Mouse (Mus musculus): ENCODE data around the gene Adgrl2. TPM values are rescaled to one million over a fixed set of nuclear protein-coding genes. Genes with fewer than 3 reads are reported as not detected.

Adgrl2 gene
- polyA plus RNA-seq, 1 experiment from 2014 or later, result 116 TPM

- Histone ChIP-seq H3K4me1 (replicated peaks) (peaks cover 56% of the 10 kb centered on the region), H3K9me3 (no peaks in the 10 kb centered on the region), H3K9ac (no peak overlapping the region), H3K27ac (no peak overlapping the region), H3K4me3 (no peak overlapping the region), H3K27me3 (no peaks in the 10 kb centered on the region), H3K4me2 (peak overlapping the region; percentile 27), H3K36me3 (no peaks in the 10 kb centered on the region)
- ATAC-seq (ENCODE audit: low FRiP score), result no peak
- WGBS, result 21% methylated on average over 8 of the region's 8 CpGs
Observed at GRCm38 (mm10) chr3:148945534-148945933, 44.8 kb downstream of the Adgrl2 start.

GRCm38 (mm10) chr3:148939457-148939856 lies 50.9 kb downstream of the Adgrl2 start:
- Histone ChIP-seq H3K27me3 (no peaks in the 10 kb centered on the region), H3K9me3 (no peaks in the 10 kb centered on the region), H3K4me1 (replicated peaks) (peaks cover 32% of the 10 kb centered on the region), H3K9ac (no peak overlapping the region), H3K36me3 (no peaks in the 10 kb centered on the region), H3K4me2 (no peak overlapping the region), H3K4me3 (no peak overlapping the region), H3K27ac (no peak overlapping the region)
- 43% methylated on average over 7 of the region's 7 CpGs for WGBS
- ATAC-seq (ENCODE audit: low FRiP score), result no peak

- Histone ChIP-seq H3K27me3 (no peaks in the 10 kb centered on the region), H3K4me1 (replicated peaks) (peaks cover 23% of the 10 kb centered on the region), H3K4me2 (no peak overlapping the region), H3K27ac (no peak overlapping the region), H3K4me3 (no peak overlapping the region), H3K9me3 (no peaks in the 10 kb centered on the region), H3K36me3 (no peaks in the 10 kb centered on the region), H3K9ac (no peak overlapping the region)
- ATAC-seq (ENCODE audit: low FRiP score), result no peak
- WGBS, result 85% methylated on average over 9 of the region's 9 CpGs
Observed at GRCm38 (mm10) chr3:148935056-148935455, 55.3 kb downstream of the Adgrl2 start.

GRCm38 (mm10) chr3:148934279-148934678 lies 56.1 kb downstream of the Adgrl2 start:
- no peak for ATAC-seq (ENCODE audit: low FRiP score)
- Histone ChIP-seq H3K36me3 (no peaks in the 10 kb centered on the region), H3K4me1 (replicated peaks) (peaks cover 20% of the 10 kb centered on the region), H3K4me3 (no peak overlapping the region), H3K9ac (no peak overlapping the region), H3K27me3 (no peaks in the 10 kb centered on the region), H3K4me2 (no peak overlapping the region), H3K9me3 (no peaks in the 10 kb centered on the region), H3K27ac (no peak overlapping the region)
- 91% methylated on average over 5 of the region's 5 CpGs for WGBS

GRCm38 (mm10) chr3:148933160-148933559 lies 57.2 kb downstream of the Adgrl2 start:
- no peaks in the 10 kb centered on the region for H3K9me3 ChIP-seq

GRCm38 (mm10) chr3:148930913-148931312 lies 59.4 kb downstream of the Adgrl2 start:
- WGBS, result 76% methylated on average over 6 of the region's 6 CpGs
- H3K9me3 ChIP-seq, result no peaks in the 10 kb centered on the region
- no peaks in the 10 kb centered on the region for H3K36me3 ChIP-seq
- no peak overlapping the region for H3K4me2 ChIP-seq
- no peak for ATAC-seq (ENCODE audit: low FRiP score)
- H3K27ac ChIP-seq, result 0 out of 2 replicates have a peak overlapping the region, but pooled peaks have one; percentile 36
- no peaks in the 10 kb centered on the region for H3K27me3 ChIP-seq
- H3K4me3 ChIP-seq, result no peak overlapping the region
- peaks cover 19% of the 10 kb centered on the region for H3K4me1 ChIP-seq (replicated peaks)
- H3K9ac ChIP-seq, result no peak overlapping the region

More at GRCm38 (mm10) chr3:148933160-148933559, 57.2 kb downstream of the Adgrl2 start:
- Histone ChIP-seq H3K9ac (no peak overlapping the region), H3K4me3 (no peak overlapping the region), H3K4me1 (replicated peaks) (peaks cover 19% of the 10 kb centered on the region), H3K36me3 (no peaks in the 10 kb centered on the region), H3K27ac (no peak overlapping the region), H3K27me3 (no peaks in the 10 kb centered on the region), H3K4me2 (no peak overlapping the region)
- WGBS, result 92% methylated on average over 6 of the region's 6 CpGs
- ATAC-seq (ENCODE audit: low FRiP score), result no peak

GRCm38 (mm10) chr3:148926330-148926729 lies 64.0 kb downstream of the Adgrl2 start:
- no peaks in the 10 kb centered on the region for H3K27me3 ChIP-seq
- no peak overlapping the region for H3K9ac ChIP-seq
- H3K9me3 ChIP-seq, result 0 out of 2 replicates have a peak, but pooled peaks cover 2% of the 10 kb centered on the region
- H3K36me3 ChIP-seq, result no peaks in the 10 kb centered on the region
- H3K27ac ChIP-seq, result no peak overlapping the region
- peaks cover 24% of the 10 kb centered on the region for H3K4me1 ChIP-seq (replicated peaks)
- no peak overlapping the region for H3K4me2 ChIP-seq
- WGBS, result 69% methylated on average over 3 of the region's 3 CpGs
- ATAC-seq (ENCODE audit: low FRiP score), result no peak
- no peak overlapping the region for H3K4me3 ChIP-seq

GRCm38 (mm10) chr3:148922618-148923095 lies 67.7 kb downstream of the Adgrl2 start:
- H3K4me1 ChIP-seq (replicated peaks), result peaks cover 22% of the 10 kb centered on the region
- H3K27me3 ChIP-seq, result no peaks in the 10 kb centered on the region
- H3K4me2 ChIP-seq, result peak overlapping the region; percentile 33
- ATAC-seq (ENCODE audit: low FRiP score), result 0 out of 2 replicates have a peak, but pooled peaks have one; percentile 57
- H3K9ac ChIP-seq, result no peak overlapping the region
- no peak overlapping the region for H3K27ac ChIP-seq
- H3K4me3 ChIP-seq, result peak overlapping the region; percentile 7; the same call in 1 of the 2 replicates
- 59% methylated on average over 14 of the region's 14 CpGs for WGBS
- H3K9me3 ChIP-seq, result 0 out of 2 replicates have a peak, but pooled peaks cover 2% of the 10 kb centered on the region
- H3K36me3 ChIP-seq, result no peaks in the 10 kb centered on the region

GRCm38 (mm10) chr3:148921966-148922587 lies 68.3 kb downstream of the Adgrl2 start:
- WGBS, result 54% methylated on average over 13 of the region's 13 CpGs
- H3K27ac ChIP-seq, result no peak overlapping the region
- no peaks in the 10 kb centered on the region for H3K36me3 ChIP-seq
- peaks cover 22% of the 10 kb centered on the region for H3K4me1 ChIP-seq (replicated peaks)
- H3K9me3 ChIP-seq, result 0 out of 2 replicates have a peak, but pooled peaks cover 2% of the 10 kb centered on the region
- no peak overlapping the region for H3K9ac ChIP-seq
- H3K4me3 ChIP-seq, result no peak overlapping the region
- H3K4me2 ChIP-seq, result peak overlapping the region; percentile 33
- H3K27me3 ChIP-seq, result no peaks in the 10 kb centered on the region
- ATAC-seq (ENCODE audit: low FRiP score), result no peak

- 56% methylated on average over 6 of the region's 6 CpGs for WGBS
Observed at GRCm38 (mm10) chr3:148920881-148921280, 69.5 kb downstream of the Adgrl2 start.

GRCm38 (mm10) chr3:148918425-148918824 lies 71.9 kb downstream of the Adgrl2 start:
- peaks cover 41% of the 10 kb centered on the region for H3K4me1 ChIP-seq (replicated peaks)
- no peak overlapping the region for H3K9ac ChIP-seq
- H3K27me3 ChIP-seq, result no peaks in the 10 kb centered on the region
- H3K36me3 ChIP-seq, result no peaks in the 10 kb centered on the region
- H3K4me3 ChIP-seq, result no peak overlapping the region
- H3K4me2 ChIP-seq, result no peak overlapping the region
- H3K9me3 ChIP-seq, result no peaks in the 10 kb centered on the region
- WGBS, result 90% methylated on average over 5 of the region's 5 CpGs
- ATAC-seq (ENCODE audit: low FRiP score), result no peak
- H3K27ac ChIP-seq, result no peak overlapping the region

More at GRCm38 (mm10) chr3:148920881-148921280, 69.5 kb downstream of the Adgrl2 start:
- no peak for ATAC-seq (ENCODE audit: low FRiP score)
- Histone ChIP-seq H3K27me3 (no peaks in the 10 kb centered on the region), H3K36me3 (no peaks in the 10 kb centered on the region), H3K9me3 (0 out of 2 replicates have a peak, but pooled peaks cover 2% of the 10 kb centered on the region), H3K4me1 (replicated peaks) (peaks cover 30% of the 10 kb centered on the region), H3K9ac (no peak overlapping the region), H3K4me2 (no peak overlapping the region), H3K27ac (no peak overlapping the region), H3K4me3 (no peak overlapping the region)

- Histone ChIP-seq H3K4me3 (no peak overlapping the region), H3K4me2 (no peak overlapping the region), H3K4me1 (replicated peaks) (peaks cover 44% of the 10 kb centered on the region), H3K27me3 (no peaks in the 10 kb centered on the region), H3K27ac (no peak overlapping the region), H3K9ac (no peak overlapping the region), H3K36me3 (no peaks in the 10 kb centered on the region), H3K9me3 (no peaks in the 10 kb centered on the region)
- WGBS, result 74% methylated on average over 7 of the region's 7 CpGs
- ATAC-seq (ENCODE audit: low FRiP score), result no peak
Observed at GRCm38 (mm10) chr3:148917837-148918236, 72.5 kb downstream of the Adgrl2 start.

GRCm38 (mm10) chr3:148916226-148916625 lies 74.1 kb downstream of the Adgrl2 start:
- Histone ChIP-seq H3K9ac (no peak overlapping the region), H3K36me3 (no peaks in the 10 kb centered on the region), H3K27me3 (no peaks in the 10 kb centered on the region), H3K4me3 (no peak overlapping the region), H3K27ac (no peak overlapping the region), H3K4me2 (no peak overlapping the region), H3K4me1 (replicated peaks) (peaks cover 45% of the 10 kb centered on the region), H3K9me3 (no peaks in the 10 kb centered on the region)
- ATAC-seq (ENCODE audit: low FRiP score), result no peak
- WGBS, result 65% methylated on average over 5 of the region's 5 CpGs

All from hindbrain, embryonic 13.5 days (tissue).